Mouse (Mus musculus) limb, embryonic 14.5 days (tissue): Measurements from ENCODE around the gene Txn2. TPM values are rescaled to one million over a fixed set of nuclear protein-coding genes. Genes with fewer than 3 reads are reported as not detected.
"Not testable (repeated sequence)": the region's sequence is repeated elsewhere in the genome, so short reads cannot be mapped to it uniquely, and the experiment has no call there.

Experiments used
- ATAC-seq: fragments of 200-750 bp; cut with Nextera tagmentation; 2 replicates; pipeline ENCODE4 v1.8.0; 2017; ENCODE audit warnings: low read depth, moderate number of reproducible peaks, moderate TSS enrichment; ENCODE audit not compliant: low FRiP score
- DNase-seq: peaks from one replicate; pipeline ENCODE4 v3.0.0-alpha.2; 2015; ENCODE audit warnings: low spot score
- H3K27ac ChIP-seq: fragments of 300-500 bp; sonication (generic); replicated peaks from 2 replicates; pipeline ENCODE4 v1.5.1; 2014; ENCODE audit warnings: low read depth, mild to moderate bottlenecking, low read length, moderate library complexity, mixed read lengths
- H3K27me3 ChIP-seq: fragments of 300-500 bp; sonication (generic); 2 replicates; pipeline ENCODE4 v1.6.1; 2014; ENCODE audit warnings: low read length, mixed read lengths; ENCODE audit not compliant: control insufficient read depth, insufficient read depth
- H3K36me3 ChIP-seq: fragments of 300-500 bp; sonication (generic); 2 replicates; pipeline ENCODE4 v1.6.1; 2014; ENCODE audit warnings: mild to moderate bottlenecking, low read length, moderate library complexity, mixed read lengths; ENCODE audit not compliant: control insufficient read depth, insufficient read depth
- H3K4me1 ChIP-seq: fragments of 300-500 bp; sonication (generic); 2 replicates; pipeline ENCODE4 v1.6.1; 2014; ENCODE audit warnings: antibody characterized with exemption, low read length, mixed read lengths; ENCODE audit not compliant: control insufficient read depth, insufficient read depth
- H3K4me2 ChIP-seq: fragments of 300-500 bp; sonication (generic); replicated peaks from 2 replicates; pipeline ENCODE4 v1.6.1; 2014; ENCODE audit warnings: low read depth, mild to moderate bottlenecking, low read length, moderate library complexity; ENCODE audit not compliant: severe bottlenecking
- H3K4me3 ChIP-seq: fragments of 300-500 bp; sonication (generic); replicated peaks from 2 replicates; pipeline ENCODE4 v1.5.1; 2014; ENCODE audit warnings: low read length
- H3K9ac ChIP-seq: fragments of 300-500 bp; sonication (generic); 2 replicates; pipeline ENCODE4 v1.6.1; 2014; ENCODE audit warnings: mild to moderate bottlenecking, low read depth, low read length, moderate library complexity; ENCODE audit not compliant: severe bottlenecking
- H3K9me3 ChIP-seq: fragments of 300-500 bp; sonication (generic); 2 replicates; pipeline ENCODE4 v1.6.1; 2016; ENCODE audit warnings: low read length; ENCODE audit not compliant: control insufficient read depth
- POLR2A ChIP-seq: fragments of 200-500 bp; IDR thresholded peaks from 2 replicates; pipeline ENCODE4 v1.8.0; 2012; ENCODE audit warnings: inconsistent platforms, mild to moderate bottlenecking, moderate library complexity, borderline replicate concordance; ENCODE audit not compliant: insufficient read depth, insufficient read length; ENCODE audit errors: extremely low read depth
- WGBS: fragments of 180-500 bp; shearing (Covaris S2); extraction: QIAGEN DNeasy Blood & Tissue Kit; methylation state at CpG from one replicate; pipeline ENCODE4 v1.1.7; 2014; 5-methylcytosine and 5-hydroxymethylcytosine counted together
- polyA plus RNA-seq, 2 experiments: library from polyadenylated mRNA; depleted of rRNA in 1 of 2; stranded (reverse) in 1 of 2; unstranded in 1 of 2; fragments of >200 nt; fragmentation: Nextera tagmentation in 1 of 2; extraction: Ambion mirVana in 1 of 2; gene quantifications; 2 replicates each; pipeline versions ENCODE4 v1.2.1 to v1.2.3; 2012 to 2014

The Txn2 gene
- polyA plus RNA-seq, 2 experiments: 183 to 266 TPM

DNA sequence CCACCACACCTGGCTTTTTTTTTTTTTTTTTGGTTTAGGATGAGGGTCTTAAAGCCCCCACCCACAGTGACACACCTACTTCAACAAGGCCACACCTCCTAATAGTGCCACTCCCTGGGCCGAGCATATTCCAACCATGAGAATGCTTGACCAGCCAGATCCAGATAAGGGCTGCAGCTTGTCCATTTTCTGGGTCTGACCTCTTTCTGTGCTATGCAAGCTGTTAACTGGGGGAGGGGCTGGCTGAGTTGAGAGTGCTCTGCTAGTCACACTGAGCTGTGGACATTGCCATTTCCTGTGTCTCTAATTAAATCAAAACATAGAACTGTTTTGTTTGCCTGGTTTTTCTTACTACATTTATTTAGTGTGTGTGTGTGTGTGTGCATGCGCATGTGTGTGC lies 55.2 kb downstream of the Txn2 start:
- H3K27ac ChIP-seq: no peak overlapping the region
- no peaks in the 10 kb centered on the region for H3K4me1 ChIP-seq
- no peak overlapping the region for H3K4me2 ChIP-seq
- TF ChIP-seq POLR2A: no peak
- WGBS: 79% methylated on average over 2 of the region's 2 CpGs
- no peak overlapping the region for H3K4me3 ChIP-seq
- H3K9ac ChIP-seq: no peak overlapping the region
- no peak for ATAC-seq
- H3K36me3 ChIP-seq: no peaks in the 10 kb centered on the region
- H3K27me3 ChIP-seq: no peaks in the 10 kb centered on the region
- no peaks in the 10 kb centered on the region for H3K9me3 ChIP-seq
- no peak for DNase-seq

DNA sequence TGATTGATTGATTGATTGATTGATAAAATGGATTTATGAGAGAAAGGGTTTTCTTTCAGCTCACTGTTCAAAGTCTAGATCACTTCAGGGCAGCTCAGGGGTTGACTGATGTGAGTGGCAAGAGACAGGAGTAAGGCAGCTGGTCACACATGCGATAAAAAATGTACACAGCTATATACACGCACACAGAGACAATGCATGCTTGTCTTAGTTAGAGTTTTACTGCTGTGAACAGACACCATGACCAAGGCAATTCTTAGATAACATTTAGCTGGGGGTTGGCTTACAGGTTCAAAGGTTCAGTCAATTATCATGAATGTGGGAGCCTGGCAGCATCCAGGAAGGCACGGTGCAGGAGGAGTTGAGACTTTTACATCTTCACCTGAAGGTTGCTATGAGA lies 55.8 kb downstream of the Txn2 start:
- H3K27me3 ChIP-seq: no peaks in the 10 kb centered on the region
- no peak overlapping the region for H3K27ac ChIP-seq
- no peak overlapping the region for H3K9ac ChIP-seq
- H3K36me3 ChIP-seq: no peaks in the 10 kb centered on the region
- ATAC-seq (no peak), DNase-seq (no peak)
- no peak overlapping the region for H3K4me3 ChIP-seq
- WGBS: 83% methylated on average over 3 of the region's 3 CpGs
- TF ChIP-seq POLR2A: no peak
- no peaks in the 10 kb centered on the region for H3K9me3 ChIP-seq
- no peak overlapping the region for H3K4me2 ChIP-seq
- no peaks in the 10 kb centered on the region for H3K4me1 ChIP-seq

DNA sequence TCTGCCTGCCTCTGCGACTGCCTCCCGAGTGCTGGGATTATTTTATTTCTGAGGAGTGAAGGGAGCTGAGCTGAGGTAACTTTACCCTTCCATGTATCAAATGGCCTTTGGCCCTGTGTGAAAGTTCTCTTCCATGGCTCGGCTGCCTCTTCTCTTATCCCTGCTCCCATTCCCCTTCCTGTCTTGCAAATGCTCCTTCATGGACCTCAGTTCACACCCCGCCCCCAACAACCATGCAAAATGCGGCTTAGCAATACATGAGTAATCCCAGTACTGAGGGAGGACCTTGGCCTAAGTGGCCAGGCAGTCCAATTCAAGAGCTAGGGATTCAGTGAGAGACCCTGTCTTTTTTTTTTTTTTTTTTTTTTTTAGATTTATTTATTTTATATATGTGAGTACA lies 60.5 kb downstream of the Txn2 start:
- ATAC-seq: no peak
- no peak for TF ChIP-seq POLR2A
- Histone ChIP-seq H3K4me3 (no peak overlapping the region), H3K4me1 (no peaks in the 10 kb centered on the region), H3K27ac (no peak overlapping the region), H3K4me2 (no peak overlapping the region), H3K9ac (no peak overlapping the region), H3K9me3 (no peaks in the 10 kb centered on the region), H3K27me3 (no peaks in the 10 kb centered on the region), H3K36me3 (no peaks in the 10 kb centered on the region)
- 94% methylated on average over 5 of the region's 5 CpGs for WGBS
- DNase-seq: no peak

DNA sequence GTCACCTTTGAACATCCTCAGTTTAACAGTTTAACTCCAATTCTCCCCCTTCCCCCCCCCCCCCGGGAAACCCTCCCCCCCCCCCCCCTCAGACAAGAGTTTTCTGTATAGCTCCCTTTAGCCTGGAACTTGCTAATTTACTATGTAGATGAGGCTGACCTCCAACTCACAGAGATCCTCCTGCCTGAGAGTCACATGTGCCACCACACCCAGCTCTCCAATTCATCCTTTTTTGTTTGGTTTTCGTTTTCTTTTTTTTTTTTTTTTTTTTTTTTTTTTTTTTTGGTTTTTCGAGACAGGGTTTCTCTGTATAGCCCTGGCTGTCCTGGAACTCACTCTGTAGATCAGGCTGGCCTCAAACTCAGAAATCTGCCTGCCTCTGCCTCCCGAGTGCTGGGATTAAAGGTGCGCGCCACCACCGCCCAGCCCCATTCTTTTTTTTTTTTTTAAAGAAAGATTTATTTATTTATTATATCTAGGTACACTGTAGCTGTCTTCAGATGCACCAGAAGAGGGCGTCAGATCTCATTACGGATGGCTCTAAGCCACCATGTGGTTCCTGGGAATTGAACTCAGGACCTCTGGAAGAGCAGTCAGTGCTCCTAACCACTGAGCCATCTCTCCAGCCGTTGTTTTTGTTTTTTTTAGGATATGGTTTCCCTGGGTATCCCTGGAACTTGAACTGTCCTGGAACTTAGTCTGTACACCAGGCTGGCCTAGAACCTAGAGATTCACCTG lies 61.4 kb downstream of the Txn2 start:
- H3K36me3 ChIP-seq, H3K4me3 ChIP-seq, H3K9ac ChIP-seq, DNase-seq, H3K9me3 ChIP-seq, ATAC-seq, H3K4me1 ChIP-seq, H3K4me2 ChIP-seq, H3K27ac ChIP-seq, H3K27me3 ChIP-seq: not testable (repeated sequence)
- WGBS: 87% methylated on average over 7 of the region's 10 CpGs

DNA sequence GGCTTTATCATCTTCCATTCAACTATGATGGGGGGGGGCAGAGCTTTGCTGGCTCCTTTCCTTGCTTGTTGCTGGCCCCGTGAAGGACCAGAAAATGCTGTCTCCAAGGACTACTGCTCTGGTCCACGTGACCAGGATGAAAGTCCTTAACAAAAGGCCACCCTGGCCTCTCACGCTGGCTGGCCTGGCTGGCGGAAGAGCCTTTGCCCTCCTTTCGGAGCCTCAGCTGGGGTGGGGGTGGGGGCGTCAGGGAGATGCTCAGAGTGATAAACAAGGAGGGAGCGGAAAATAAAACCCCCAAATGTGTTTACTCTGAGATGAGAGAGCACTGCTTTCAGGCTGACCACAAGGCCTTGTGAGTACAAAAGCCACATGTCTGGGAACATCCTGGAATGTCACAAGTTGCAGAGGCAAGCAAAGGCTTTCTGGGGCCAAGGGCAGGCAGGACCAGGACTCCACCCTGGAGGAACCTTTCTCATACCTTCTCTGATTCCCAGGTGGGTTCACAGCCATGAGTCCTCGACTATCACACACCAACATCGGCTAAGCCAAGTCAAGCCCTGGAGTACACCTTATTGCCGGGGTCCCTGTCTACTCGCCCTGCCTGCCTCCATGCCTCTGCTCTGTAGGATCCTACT lies 62.1 kb downstream of the Txn2 start:
- WGBS: 54% methylated on average over 11 of the region's 11 CpGs
- Histone ChIP-seq H3K9ac (no peak overlapping the region), H3K4me3 (no peak overlapping the region), H3K27ac (no peak overlapping the region), H3K36me3 (no peaks in the 10 kb centered on the region), H3K9me3 (no peaks in the 10 kb centered on the region), H3K4me1 (no peaks in the 10 kb centered on the region), H3K4me2 (no peak overlapping the region), H3K27me3 (no peaks in the 10 kb centered on the region)
- ATAC-seq (no peak), DNase-seq (no peak)
- TF ChIP-seq POLR2A: no peak

Other genes with a start within 250 kb of the Txn2 start
- gene Apol7e, start 230.1 kb downstream of the Txn2 start, polyA plus RNA-seq (2012; rRNA removed): 0.16 and 0.27 TPM in 2 replicates
- gene Apol7e, start 230.1 kb downstream of the Txn2 start, polyA plus RNA-seq (2014; fragmentation: Nextera tagmentation; extraction: Ambion mirVana): 0.22 TPM in 1 of 2 replicates, not detected in the other
- gene Apol9b, start 200.0 kb downstream of the Txn2 start, polyA plus RNA-seq (2012; rRNA removed): 0.09 and 0.22 TPM in 2 replicates
- gene Apol9b, start 200.0 kb downstream of the Txn2 start, polyA plus RNA-seq (2014; fragmentation: Nextera tagmentation; extraction: Ambion mirVana): 0.12 TPM in 1 of 2 replicates, not detected in the other
- 0.14 and 0.19 TPM in 2 replicates for gene Apol8, start 172.0 kb downstream of the Txn2 start, polyA plus RNA-seq (2012; rRNA removed)
- not detected in 2 replicates for gene Apol8, start 172.0 kb downstream of the Txn2 start, polyA plus RNA-seq (2014; fragmentation: Nextera tagmentation; extraction: Ambion mirVana)
- 38.7 and 46.7 TPM in 2 replicates for gene Myh9, start 86.8 kb downstream of the Txn2 start, polyA plus RNA-seq (2012; rRNA removed)
- 53.2 and 54.6 TPM in 2 replicates for gene Myh9, start 86.8 kb downstream of the Txn2 start, polyA plus RNA-seq (2014; fragmentation: Nextera tagmentation; extraction: Ambion mirVana)
- 9.6 and 11.9 TPM in 2 replicates for gene Foxred2, start 27.7 kb upstream of the Txn2 start, polyA plus RNA-seq (2012; rRNA removed)
- 5.6 and 7.1 TPM in 2 replicates for gene Foxred2, start 27.7 kb upstream of the Txn2 start, polyA plus RNA-seq (2014; fragmentation: Nextera tagmentation; extraction: Ambion mirVana)
- gene Eif3d, start 41.8 kb upstream of the Txn2 start, polyA plus RNA-seq (2012; rRNA removed): 198 and 204 TPM in 2 replicates
- gene Eif3d, start 41.8 kb upstream of the Txn2 start, polyA plus RNA-seq (2014; fragmentation: Nextera tagmentation; extraction: Ambion mirVana): 177 and 188 TPM in 2 replicates
- gene Cacng2, start 191.0 kb upstream of the Txn2 start, polyA plus RNA-seq (2012; rRNA removed): 0.03 TPM in 1 of 2 replicates, not detected in the other
- not detected in 2 replicates for gene Cacng2, start 191.0 kb upstream of the Txn2 start, polyA plus RNA-seq (2014; fragmentation: Nextera tagmentation; extraction: Ambion mirVana)
- gene Ift27, start 245.1 kb upstream of the Txn2 start, polyA plus RNA-seq (2012; rRNA removed): 44.4 and 45.3 TPM in 2 replicates
- gene Ift27, start 245.1 kb upstream of the Txn2 start, polyA plus RNA-seq (2014; fragmentation: Nextera tagmentation; extraction: Ambion mirVana): 98.1 and 102 TPM in 2 replicates